Mouse (Mus musculus): ENCODE measurements around the gene Ankrd23. TPM values are rescaled to one million over a fixed set of nuclear protein-coding genes. Genes with fewer than 3 reads are reported as not detected.

Gene Ankrd23
- polyA plus RNA-seq, 2 experiments, result 11.6 to 27.4 TPM

DNA sequence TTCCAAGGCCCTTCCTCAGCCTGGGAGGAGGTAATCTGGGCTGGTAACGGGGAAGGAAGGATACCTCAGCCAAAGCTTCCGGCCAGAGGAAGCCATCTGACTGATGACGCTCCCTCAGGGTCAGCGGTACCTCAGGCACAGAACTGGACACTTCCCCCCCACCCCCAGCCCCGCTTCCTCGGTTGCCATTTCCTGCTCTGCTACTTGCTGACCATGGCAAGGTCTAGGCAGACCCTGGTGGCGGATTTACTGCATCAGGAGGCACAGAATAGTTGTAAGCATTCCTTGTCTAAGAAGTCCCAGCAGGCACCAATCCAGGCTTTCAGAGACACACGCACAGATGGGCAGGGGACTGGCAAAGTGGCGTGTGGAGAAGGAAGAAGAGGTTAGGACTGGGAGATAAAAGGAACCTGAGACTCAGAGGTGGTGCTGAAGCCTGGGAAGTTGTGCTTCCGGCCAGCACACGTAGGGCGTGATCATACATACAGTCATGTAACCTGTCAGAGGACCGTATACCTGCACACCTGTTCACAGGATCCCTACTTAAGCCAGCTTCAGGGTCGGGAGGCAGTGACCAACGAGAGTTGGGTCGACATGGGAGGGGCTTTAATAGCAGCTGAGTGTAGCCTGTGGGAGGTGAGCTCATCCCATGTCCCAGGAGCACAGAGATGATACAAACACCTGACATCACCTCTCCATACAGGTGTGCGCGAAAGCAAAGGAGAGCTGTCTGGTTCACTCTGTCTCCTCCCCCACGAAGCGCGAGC lies 18.1 kb upstream of the Ankrd23 start:
- TF ChIP-seq POLR2A (IDR thresholded peaks at IDR 0.05; ENCODE audit: borderline replicate concordance, extremely low read depth, insufficient read depth, insufficient read length), result no peak
- no peaks in the 10 kb centered on the region for H3K9me3 ChIP-seq (ENCODE audit: control insufficient read depth, low read length)
- H3K9ac ChIP-seq (ENCODE audit: low read depth, low read length, severe bottlenecking), result peak overlapping the region; percentile 96; the same call in 1 of the 2 replicates
- peak overlapping the region; percentile 96 for H3K4me2 ChIP-seq (replicated peaks; ENCODE audit: low read depth, low read length, severe bottlenecking)
- no peaks in the 10 kb centered on the region for H3K27me3 ChIP-seq (ENCODE audit: control insufficient read depth, insufficient read depth, low read length)
- H3K4me1 ChIP-seq (ENCODE audit: control insufficient read depth, insufficient read depth, low read length), result peaks cover 29% of the 10 kb centered on the region
- DNase-seq (ENCODE audit: low spot score), result no peak
- H3K4me3 ChIP-seq (replicated peaks; ENCODE audit: low read length), result peak overlapping the region; percentile 96
- peak overlapping the region; percentile 99; the same call in 1 of the 2 replicates for H3K27ac ChIP-seq (replicated peaks; ENCODE audit: low read depth, low read length)
- peaks cover 56% of the 10 kb centered on the region for H3K36me3 ChIP-seq (ENCODE audit: control insufficient read depth, insufficient read depth, low read length)
- WGBS, result 66% methylated on average over 21 of the region's 21 CpGs
- ATAC-seq (ENCODE audit: low FRiP score, low read depth), result no peak

DNA sequence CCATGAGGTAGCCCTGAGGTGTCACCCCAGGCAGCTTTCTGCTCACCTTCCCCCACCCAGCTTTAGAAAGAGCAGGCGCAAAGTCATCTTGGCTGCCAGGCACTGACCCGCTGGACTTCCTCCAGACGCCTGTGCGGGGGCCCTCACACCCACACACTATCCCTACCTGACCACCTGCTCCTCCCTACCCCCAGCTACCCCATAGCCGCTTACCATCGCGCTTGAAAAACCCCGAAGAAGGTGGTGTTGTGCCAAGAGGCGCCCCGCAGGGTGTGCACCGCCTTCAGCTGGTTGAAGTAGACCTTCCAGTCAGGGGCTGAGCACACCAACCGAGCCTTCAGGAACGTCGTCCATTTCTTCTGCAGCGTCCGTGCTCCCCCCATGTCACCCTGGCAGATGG lies 15.8 kb upstream of the Ankrd23 start:
- no peak for DNase-seq (ENCODE audit: low spot score)
- WGBS, result 93% methylated on average over 16 of the region's 16 CpGs

DNA sequence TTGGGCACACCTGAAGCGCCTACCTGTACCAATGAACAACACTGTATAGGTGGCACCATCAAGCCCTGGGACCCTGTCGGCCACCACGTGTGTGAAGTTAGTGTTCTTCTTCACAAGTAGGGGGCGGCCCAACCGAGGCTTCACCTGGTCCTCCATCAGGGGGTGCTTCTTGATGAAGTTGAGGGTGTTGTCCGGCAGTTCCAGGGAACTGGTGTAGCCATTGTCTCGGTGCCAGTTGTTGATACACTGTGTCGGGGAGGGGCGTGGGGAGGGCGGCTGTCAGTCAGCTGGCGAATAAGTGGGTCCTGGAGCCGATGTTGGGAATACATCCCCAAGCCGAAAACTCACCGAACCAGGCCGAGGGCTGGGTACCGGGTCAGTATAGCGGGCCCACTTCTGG lies 15.2 kb upstream of the Ankrd23 start:
- H3K4me2 ChIP-seq (replicated peaks; ENCODE audit: low read depth, low read length, severe bottlenecking), result no peak overlapping the region
- TF ChIP-seq POLR2A (IDR thresholded peaks at IDR 0.05; ENCODE audit: borderline replicate concordance, extremely low read depth, insufficient read depth, insufficient read length), result no peak
- H3K4me1 ChIP-seq (ENCODE audit: control insufficient read depth, insufficient read depth, low read length), result peaks cover 32% of the 10 kb centered on the region
- H3K4me3 ChIP-seq (replicated peaks; ENCODE audit: low read length), result no peak overlapping the region
- no peak for ATAC-seq (ENCODE audit: low FRiP score, low read depth)
- no peak for DNase-seq (ENCODE audit: low spot score)
- no peaks in the 10 kb centered on the region for H3K9me3 ChIP-seq (ENCODE audit: control insufficient read depth, low read length)
- H3K27me3 ChIP-seq (ENCODE audit: control insufficient read depth, insufficient read depth, low read length), result no peaks in the 10 kb centered on the region
- WGBS, result 86% methylated on average over 17 of the region's 17 CpGs
- no peak overlapping the region; the same call in 1 of the 2 replicates for H3K9ac ChIP-seq (ENCODE audit: low read depth, low read length, severe bottlenecking)
- H3K36me3 ChIP-seq (ENCODE audit: control insufficient read depth, insufficient read depth, low read length), result peaks cover 72% of the 10 kb centered on the region
- no peak overlapping the region for H3K27ac ChIP-seq (replicated peaks; ENCODE audit: low read depth, low read length)

More for the DNA sequence above, 15.8 kb upstream of the Ankrd23 start:
- H3K9ac ChIP-seq (ENCODE audit: low read depth, low read length, severe bottlenecking), result no peak overlapping the region
- no peak overlapping the region for H3K4me3 ChIP-seq (replicated peaks; ENCODE audit: low read length)
- TF ChIP-seq POLR2A (IDR thresholded peaks at IDR 0.05; ENCODE audit: borderline replicate concordance, extremely low read depth, insufficient read depth, insufficient read length), result no peak
- ATAC-seq (ENCODE audit: low FRiP score, low read depth), result no peak
- no peak overlapping the region for H3K4me2 ChIP-seq (replicated peaks; ENCODE audit: low read depth, low read length, severe bottlenecking)
- H3K4me1 ChIP-seq (ENCODE audit: control insufficient read depth, insufficient read depth, low read length), result peaks cover 30% of the 10 kb centered on the region
- no peaks in the 10 kb centered on the region for H3K9me3 ChIP-seq (ENCODE audit: control insufficient read depth, low read length)
- H3K27ac ChIP-seq (replicated peaks; ENCODE audit: low read depth, low read length), result no peak overlapping the region
- peaks cover 72% of the 10 kb centered on the region for H3K36me3 ChIP-seq (ENCODE audit: control insufficient read depth, insufficient read depth, low read length)
- no peaks in the 10 kb centered on the region for H3K27me3 ChIP-seq (ENCODE audit: control insufficient read depth, insufficient read depth, low read length)

DNA sequence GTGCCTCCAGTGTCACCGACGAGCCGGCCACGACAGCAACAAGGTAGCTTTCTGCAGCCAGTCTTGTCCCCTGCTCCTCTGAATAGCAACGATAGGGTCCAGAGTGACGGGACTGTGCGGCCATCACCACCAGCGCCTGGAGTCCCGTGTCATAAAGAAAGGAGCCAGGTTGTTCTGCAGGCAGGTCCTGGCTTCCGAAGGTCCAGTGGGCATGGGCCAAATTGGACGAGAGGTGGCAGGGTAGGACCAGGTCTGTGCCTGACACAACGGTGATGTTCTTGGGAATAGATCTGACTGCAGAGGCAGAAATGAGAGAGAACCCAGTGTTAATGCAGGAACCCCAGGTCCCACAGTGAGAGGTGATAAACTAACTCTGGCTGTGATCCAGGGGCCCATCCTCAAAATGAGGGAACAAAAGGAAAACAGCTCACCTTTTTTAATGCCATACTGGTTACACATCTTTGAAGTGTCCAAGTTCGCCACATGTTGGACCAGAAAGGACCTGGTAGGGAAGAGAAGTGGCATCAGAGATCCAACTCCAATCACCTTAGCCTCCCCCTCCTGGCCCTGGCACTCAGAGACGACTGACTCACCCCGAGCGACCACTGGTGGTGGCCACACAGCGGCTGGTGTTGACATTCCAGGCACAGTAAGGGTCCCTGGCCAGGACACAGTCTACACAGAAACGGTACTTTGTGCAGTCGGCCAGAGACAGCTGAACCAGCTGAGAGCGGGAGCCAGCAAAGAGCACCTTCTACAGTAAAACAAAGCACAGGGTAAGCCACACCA lies 13.6 kb upstream of the Ankrd23 start:
- H3K27me3 ChIP-seq (ENCODE audit: control insufficient read depth, insufficient read depth, low read length), result no peaks in the 10 kb centered on the region
- DNase-seq (ENCODE audit: low spot score) (no peak), ATAC-seq (ENCODE audit: low FRiP score, low read depth) (no peak)
- H3K9me3 ChIP-seq (ENCODE audit: control insufficient read depth, low read length), result no peaks in the 10 kb centered on the region
- H3K4me3 ChIP-seq (replicated peaks; ENCODE audit: low read length), result no peak overlapping the region
- WGBS, result 82% methylated on average over 20 of the region's 20 CpGs
- H3K4me1 ChIP-seq (ENCODE audit: control insufficient read depth, insufficient read depth, low read length), result peaks cover 25% of the 10 kb centered on the region
- H3K4me2 ChIP-seq (replicated peaks; ENCODE audit: low read depth, low read length, severe bottlenecking), result no peak overlapping the region
- peaks cover 69% of the 10 kb centered on the region for H3K36me3 ChIP-seq (ENCODE audit: control insufficient read depth, insufficient read depth, low read length)
- H3K9ac ChIP-seq (ENCODE audit: low read depth, low read length, severe bottlenecking), result no peak overlapping the region
- TF ChIP-seq POLR2A (IDR thresholded peaks at IDR 0.05; ENCODE audit: borderline replicate concordance, extremely low read depth, insufficient read depth, insufficient read length), result no peak
- H3K27ac ChIP-seq (replicated peaks; ENCODE audit: low read depth, low read length), result no peak overlapping the region

DNA sequence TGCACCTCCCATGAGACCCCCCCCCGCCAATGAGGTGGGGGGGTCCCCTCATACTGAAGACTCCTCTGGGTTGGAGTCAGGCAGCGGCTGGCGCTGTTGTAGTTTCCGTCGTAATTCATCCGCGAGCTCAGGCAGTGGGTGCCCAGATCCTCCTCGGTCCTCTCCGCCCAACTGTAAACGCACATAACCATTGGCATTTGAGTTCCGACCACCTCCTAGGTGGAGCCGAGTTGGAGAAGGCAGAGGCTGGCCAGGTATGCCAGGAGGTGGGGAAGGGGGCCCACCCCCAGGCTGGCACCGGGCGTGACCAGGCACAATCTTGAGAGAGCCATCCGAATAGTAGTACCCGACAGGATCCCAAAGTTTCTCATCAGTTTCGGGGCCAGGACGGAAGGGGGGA lies 12.8 kb upstream of the Ankrd23 start:
- Histone ChIP-seq H3K27ac (replicated peaks; ENCODE audit: low read depth, low read length) (0 out of 2 replicates have a peak overlapping the region, but pooled peaks have one; percentile 5), H3K4me2 (replicated peaks; ENCODE audit: low read depth, low read length, severe bottlenecking) (no peak overlapping the region), H3K36me3 (ENCODE audit: control insufficient read depth, insufficient read depth, low read length) (peaks cover 62% of the 10 kb centered on the region)

More for the DNA sequence above, 12.8 kb upstream of the Ankrd23 start:
- no peaks in the 10 kb centered on the region for H3K27me3 ChIP-seq (ENCODE audit: control insufficient read depth, insufficient read depth, low read length)
- WGBS, result 72% methylated on average over 18 of the region's 18 CpGs
- no peak overlapping the region for H3K9ac ChIP-seq (ENCODE audit: low read depth, low read length, severe bottlenecking)
- DNase-seq (ENCODE audit: low spot score) (no peak), ATAC-seq (ENCODE audit: low FRiP score, low read depth) (no peak)
- peaks cover 19% of the 10 kb centered on the region for H3K4me1 ChIP-seq (ENCODE audit: control insufficient read depth, insufficient read depth, low read length)
- H3K4me3 ChIP-seq (replicated peaks; ENCODE audit: low read length), result no peak overlapping the region
- TF ChIP-seq POLR2A (IDR thresholded peaks at IDR 0.05; ENCODE audit: borderline replicate concordance, extremely low read depth, insufficient read depth, insufficient read length), result no peak
- no peaks in the 10 kb centered on the region for H3K9me3 ChIP-seq (ENCODE audit: control insufficient read depth, low read length)

Measured in limb, embryonic 14.5 days (tissue).